Mouse (Mus musculus): ENCODE measurements around the gene Snx33. TPM values are rescaled to one million over a fixed set of nuclear protein-coding genes. Genes with fewer than 3 reads are reported as not detected.
"Not testable (repeated sequence)": the region's sequence is repeated elsewhere in the genome, so short reads cannot be mapped to it uniquely, and the experiment has no call there.

Snx33 gene
- polyA plus RNA-seq, 1 experiment from 2014 or later: 11.6 TPM

DNA sequence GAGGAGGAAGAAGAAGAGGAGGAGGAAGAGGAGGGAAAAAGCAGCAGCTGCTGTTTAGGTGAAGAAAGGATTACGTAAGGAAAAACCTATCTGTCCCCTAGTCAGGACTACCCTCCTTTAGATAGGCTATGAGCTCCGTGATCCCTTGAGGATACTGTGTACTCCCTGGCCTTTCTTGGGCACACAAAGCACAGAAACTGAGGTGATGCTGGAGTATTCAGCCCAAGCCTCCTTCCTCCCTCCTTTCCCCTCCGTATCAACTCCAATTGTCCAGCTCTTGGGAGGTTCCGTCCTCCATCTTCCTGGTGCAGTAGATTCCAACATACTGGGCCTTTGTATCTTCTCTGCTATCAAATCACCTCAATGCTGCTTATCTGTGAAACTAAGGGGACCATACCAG lies 5.4 kb downstream of the Snx33 start:
- no peak overlapping the region for H3K27ac ChIP-seq
- H3K27me3 ChIP-seq (ENCODE audit: low read depth, poor library complexity, severe bottlenecking): no peaks in the 10 kb centered on the region
- DNase-seq (ENCODE audit: low spot score): no peak
- peaks cover 85% of the 10 kb centered on the region for H3K36me3 ChIP-seq
- H3K4me1 ChIP-seq: peaks cover 47% of the 10 kb centered on the region
- 93% methylated on average over 4 of the region's 4 CpGs for WGBS
- no peak overlapping the region for H3K4me3 ChIP-seq
- no peaks in the 10 kb centered on the region for H3K9me3 ChIP-seq (replicated peaks)

DNA sequence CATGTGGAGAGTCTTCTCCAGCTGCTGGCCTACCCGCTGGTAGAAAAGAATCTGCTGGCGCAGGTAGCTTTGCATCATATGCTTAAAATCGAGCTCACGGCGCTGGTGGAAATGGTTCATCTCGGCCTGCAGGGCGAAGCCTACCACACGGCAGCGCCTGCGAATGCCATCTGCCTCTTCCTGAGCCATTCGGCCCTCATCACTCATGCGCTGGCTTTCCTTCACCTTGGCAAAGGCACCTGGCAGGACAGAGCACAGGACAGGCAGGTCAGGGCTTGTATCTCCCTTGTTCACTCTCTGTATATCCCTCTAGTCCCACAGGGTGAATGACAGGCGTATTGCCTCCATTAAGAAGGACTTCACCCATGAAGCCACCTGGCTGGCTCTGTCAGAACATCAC lies 9.7 kb downstream of the Snx33 start:
- peaks cover 95% of the 10 kb centered on the region for H3K36me3 ChIP-seq
- H3K4me1 ChIP-seq: peaks cover 8% of the 10 kb centered on the region
- 92% methylated on average over 13 of the region's 13 CpGs for WGBS
- H3K27ac ChIP-seq: no peak overlapping the region
- H3K9me3 ChIP-seq (replicated peaks): no peaks in the 10 kb centered on the region
- no peak for DNase-seq (ENCODE audit: low spot score)
- no peaks in the 10 kb centered on the region for H3K27me3 ChIP-seq (ENCODE audit: low read depth, poor library complexity, severe bottlenecking)
- H3K4me3 ChIP-seq: no peak overlapping the region

DNA sequence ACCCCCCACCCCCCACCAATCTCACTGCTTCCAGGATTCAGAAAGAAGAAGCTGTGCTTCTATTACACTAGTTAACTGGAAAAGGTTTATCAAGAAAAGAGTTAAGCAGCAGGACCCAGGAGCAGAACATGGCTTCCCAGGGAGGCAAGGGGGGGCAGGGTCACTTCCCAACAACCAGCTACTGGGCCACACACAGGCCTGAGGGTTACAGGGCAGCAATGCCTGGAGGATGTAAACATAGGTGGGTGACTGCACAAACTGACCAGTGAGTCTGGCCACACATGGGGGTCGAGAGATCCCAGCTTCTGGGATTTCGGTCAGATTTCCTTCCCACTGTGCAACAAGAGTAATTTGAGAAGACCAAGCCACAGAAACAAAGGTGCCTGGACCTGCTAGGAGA lies 11.0 kb downstream of the Snx33 start:
- peaks cover 81% of the 10 kb centered on the region for H3K36me3 ChIP-seq
- WGBS: 92% methylated on average over 2 of the region's 2 CpGs

DNA sequence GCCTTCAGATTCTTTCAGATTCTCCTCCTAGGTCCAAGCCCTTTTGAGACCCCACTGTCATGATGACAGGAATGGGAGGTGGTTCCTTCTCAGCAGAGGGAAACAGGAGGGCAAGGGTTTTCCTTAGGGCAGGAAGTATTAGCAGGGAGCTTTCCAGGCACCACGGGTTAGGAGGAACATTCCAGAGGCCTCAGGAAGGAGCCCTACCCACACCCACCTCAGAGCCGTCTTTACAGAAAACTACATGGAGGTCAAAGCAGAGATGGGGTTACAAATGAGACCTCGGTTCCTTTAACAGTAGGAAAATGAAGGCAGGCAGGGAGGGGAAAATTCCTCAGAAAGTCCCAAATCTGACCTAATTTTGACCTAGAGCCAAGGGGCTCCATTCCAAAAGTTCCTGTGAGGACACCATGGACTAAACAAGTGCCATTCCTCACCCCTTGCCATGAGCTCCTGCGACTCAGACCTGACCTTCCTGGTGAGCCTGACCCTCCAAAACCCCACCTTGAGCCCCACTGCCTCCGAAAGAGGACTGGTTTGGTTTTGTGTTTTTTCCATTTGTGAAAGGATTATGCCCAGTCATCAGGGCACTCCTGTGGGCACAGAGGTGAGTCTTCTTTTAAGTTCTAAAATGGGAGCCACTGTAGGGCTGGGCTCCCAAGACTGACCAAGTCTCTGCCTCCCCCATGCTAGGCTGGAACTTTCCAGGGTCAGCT lies 12.3 kb downstream of the Snx33 start:
- Histone ChIP-seq H3K27ac (no peak overlapping the region), H3K27me3 (ENCODE audit: low read depth, poor library complexity, severe bottlenecking) (no peaks in the 10 kb centered on the region), H3K9me3 (replicated peaks) (no peaks in the 10 kb centered on the region), H3K4me1 (0 out of 2 replicates have a peak, but pooled peaks cover 2% of the 10 kb centered on the region), H3K36me3 (peaks cover 69% of the 10 kb centered on the region), H3K4me3 (no peak overlapping the region)
- WGBS: 81% methylated on average over 5 of the region's 5 CpGs
- DNase-seq (ENCODE audit: low spot score): no peak

More for the DNA sequence above, 11.0 kb downstream of the Snx33 start:
- Histone ChIP-seq H3K27ac (no peak overlapping the region), H3K4me1 (no peaks in the 10 kb centered on the region), H3K27me3 (ENCODE audit: low read depth, poor library complexity, severe bottlenecking) (no peaks in the 10 kb centered on the region), H3K9me3 (replicated peaks) (no peaks in the 10 kb centered on the region), H3K4me3 (no peak overlapping the region)
- DNase-seq (ENCODE audit: low spot score): no peak

DNA sequence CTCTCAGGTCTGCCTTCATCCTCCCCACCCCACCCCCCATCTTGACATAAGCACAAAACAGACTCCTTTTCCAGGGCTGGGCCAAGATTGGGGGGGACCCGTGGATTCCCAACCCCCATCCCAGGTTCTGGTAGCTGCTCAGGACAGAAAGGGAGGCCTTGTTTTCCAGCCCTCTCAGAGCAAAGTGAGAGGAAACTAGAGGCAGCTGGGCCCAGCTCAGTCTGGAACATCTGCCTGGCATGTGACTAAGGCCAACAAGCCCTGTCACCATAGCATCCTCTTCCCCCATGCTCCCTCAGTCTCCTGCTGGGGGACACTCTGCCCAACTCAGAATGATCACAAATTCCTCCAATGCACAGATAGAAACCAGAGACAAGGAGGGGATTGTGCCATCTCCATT lies 13.1 kb downstream of the Snx33 start:
- no peak overlapping the region for H3K4me3 ChIP-seq
- H3K4me1 ChIP-seq: 0 out of 2 replicates have a peak, but pooled peaks cover 4% of the 10 kb centered on the region
- H3K27me3 ChIP-seq (ENCODE audit: low read depth, poor library complexity, severe bottlenecking): no peaks in the 10 kb centered on the region
- 84% methylated on average over 1 of the region's 1 CpGs for WGBS
- H3K27ac ChIP-seq: no peak overlapping the region
- no peaks in the 10 kb centered on the region for H3K9me3 ChIP-seq (replicated peaks)
- H3K36me3 ChIP-seq: peaks cover 62% of the 10 kb centered on the region
- no peak for DNase-seq (ENCODE audit: low spot score)

DNA sequence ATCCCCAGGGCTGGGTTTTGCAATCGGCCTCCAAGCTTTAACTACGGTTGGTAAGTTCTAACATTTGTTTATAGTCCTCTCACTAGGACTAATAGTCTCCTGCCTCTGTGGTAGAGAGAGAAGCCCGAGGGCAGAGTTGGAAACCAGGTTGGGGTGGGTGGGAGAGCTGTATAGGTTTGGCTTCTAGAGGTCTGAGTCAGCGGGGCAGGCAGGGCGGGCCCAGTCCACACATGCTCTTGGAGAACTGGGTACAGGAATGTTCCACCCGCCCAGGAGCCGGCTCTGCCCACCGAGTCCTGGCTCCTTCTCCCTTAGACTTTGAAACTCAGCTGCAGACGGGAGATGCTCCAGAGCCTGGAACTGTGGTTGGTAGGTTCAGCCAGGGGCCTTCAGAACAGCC lies 14.2 kb downstream of the Snx33 start:
- no peak for DNase-seq (ENCODE audit: low spot score)
- Histone ChIP-seq H3K9me3 (replicated peaks) (no peaks in the 10 kb centered on the region), H3K27ac (no peak overlapping the region), H3K4me1 (0 out of 2 replicates have a peak, but pooled peaks cover 4% of the 10 kb centered on the region), H3K36me3 (peaks cover 51% of the 10 kb centered on the region), H3K27me3 (ENCODE audit: low read depth, poor library complexity, severe bottlenecking) (no peaks in the 10 kb centered on the region), H3K4me3 (no peak overlapping the region)
- 88% methylated on average over 9 of the region's 9 CpGs for WGBS

DNA sequence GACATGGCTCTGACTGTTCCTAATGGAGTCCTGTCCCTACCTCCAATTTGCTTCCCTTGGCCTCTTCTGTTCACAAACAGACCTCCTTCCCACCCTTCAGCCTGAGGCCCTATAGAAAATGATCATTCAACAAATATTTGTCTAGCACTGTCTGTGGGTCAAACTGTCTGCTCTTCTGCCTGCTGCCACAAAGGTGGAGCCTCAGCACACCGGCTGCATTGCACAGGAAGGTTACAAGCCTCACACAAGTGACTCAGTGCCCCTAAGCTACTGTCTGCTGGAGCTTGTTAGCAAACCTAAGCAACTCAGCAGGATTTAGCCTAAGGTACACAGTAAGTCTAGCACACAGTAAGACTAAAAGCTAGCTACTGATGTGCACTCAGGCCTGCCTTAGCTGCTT lies 17.2 kb downstream of the Snx33 start:
- no peak overlapping the region for H3K4me3 ChIP-seq
- peaks cover 21% of the 10 kb centered on the region for H3K36me3 ChIP-seq
- no peak overlapping the region for H3K27ac ChIP-seq
- H3K4me1 ChIP-seq: 0 out of 2 replicates have a peak, but pooled peaks cover 7% of the 10 kb centered on the region
- H3K27me3 ChIP-seq (ENCODE audit: low read depth, poor library complexity, severe bottlenecking): no peaks in the 10 kb centered on the region
- H3K9me3 ChIP-seq (replicated peaks): no peaks in the 10 kb centered on the region
- no peak for DNase-seq (ENCODE audit: low spot score)
- 67% methylated on average over 1 of the region's 1 CpGs for WGBS

DNA sequence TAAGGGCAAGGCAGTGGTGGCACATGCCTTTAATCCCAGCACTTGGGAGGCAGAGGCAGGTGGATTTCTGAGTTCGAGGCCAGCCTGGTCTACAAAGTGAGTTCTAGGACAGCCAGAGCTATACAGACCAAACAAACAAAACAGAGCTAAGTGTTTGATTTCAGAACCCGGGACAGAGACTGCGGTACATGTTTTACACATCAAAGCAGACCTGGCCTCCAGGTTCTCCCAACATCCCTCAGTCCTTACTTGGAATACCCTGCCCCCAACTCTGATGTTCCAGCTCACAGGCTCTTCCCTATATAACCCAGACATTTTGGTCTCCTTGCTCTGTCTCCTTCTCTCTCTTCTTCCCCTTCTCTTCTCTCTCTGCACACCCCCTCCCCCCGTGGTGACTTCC lies 18.2 kb downstream of the Snx33 start:
- H3K4me1 ChIP-seq; H3K9me3 ChIP-seq (replicated peaks); H3K4me3 ChIP-seq; H3K27me3 ChIP-seq (ENCODE audit: low read depth, poor library complexity, severe bottlenecking); H3K27ac ChIP-seq; DNase-seq (ENCODE audit: low spot score): not testable (repeated sequence)
- H3K36me3 ChIP-seq: peaks cover 11% of the 10 kb centered on the region
- 39% methylated on average over 4 of the region's 4 CpGs for WGBS

DNA sequence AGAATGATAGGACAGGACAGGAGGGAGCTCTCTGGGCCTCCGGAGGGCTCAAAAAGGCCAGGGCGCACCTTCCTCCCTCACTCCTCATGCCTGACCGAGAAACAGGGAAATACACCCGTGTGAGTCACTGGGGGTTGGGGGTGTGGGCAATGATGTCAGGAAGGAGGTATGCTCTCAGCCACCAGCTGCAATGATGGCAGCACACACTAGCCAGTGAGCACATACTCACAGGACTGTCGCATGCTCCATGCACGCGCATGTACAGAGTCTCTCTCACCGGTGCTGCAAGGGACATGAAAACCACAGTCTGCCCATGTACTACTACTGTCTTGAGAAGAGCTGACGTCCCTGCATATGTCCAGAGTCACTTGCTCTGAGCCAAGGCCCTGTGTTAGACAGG lies 20.6 kb downstream of the Snx33 start:
- 92% methylated on average over 9 of the region's 9 CpGs for WGBS
- no peaks in the 10 kb centered on the region for H3K36me3 ChIP-seq
- H3K4me3 ChIP-seq: no peak overlapping the region
- H3K27me3 ChIP-seq (ENCODE audit: low read depth, poor library complexity, severe bottlenecking): no peaks in the 10 kb centered on the region
- no peak overlapping the region for H3K27ac ChIP-seq
- H3K9me3 ChIP-seq (replicated peaks): no peaks in the 10 kb centered on the region
- DNase-seq (ENCODE audit: low spot score): no peak
- 0 out of 2 replicates have a peak, but pooled peaks cover 7% of the 10 kb centered on the region for H3K4me1 ChIP-seq

DNA sequence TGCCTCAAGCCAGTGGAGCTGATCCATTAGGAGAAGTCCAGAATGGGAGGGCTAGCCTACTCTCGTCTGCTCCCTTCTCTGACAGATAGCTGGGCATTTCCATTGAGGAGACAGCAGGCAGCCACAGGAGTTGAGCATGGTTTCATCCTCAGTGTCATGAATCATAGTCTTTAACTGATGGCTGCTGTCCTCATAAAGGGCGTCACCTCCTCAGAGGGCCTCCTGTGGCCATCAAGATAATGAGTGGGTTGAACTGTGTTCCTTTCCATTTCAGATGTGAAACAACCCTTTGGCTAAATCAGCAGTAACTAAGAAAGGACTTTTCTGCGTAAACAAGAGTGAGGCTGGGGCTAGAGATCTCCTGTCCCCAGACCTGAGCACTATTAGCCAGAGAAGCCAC lies 24.5 kb downstream of the Snx33 start:
- H3K27me3 ChIP-seq (ENCODE audit: low read depth, poor library complexity, severe bottlenecking): no peaks in the 10 kb centered on the region
- no peak overlapping the region for H3K27ac ChIP-seq
- peaks cover 18% of the 10 kb centered on the region; the same call in 1 of the 2 replicates for H3K4me1 ChIP-seq
- DNase-seq (ENCODE audit: low spot score): no peak
- H3K9me3 ChIP-seq (replicated peaks): no peaks in the 10 kb centered on the region
- H3K4me3 ChIP-seq: no peak overlapping the region
- WGBS: 76% methylated on average over 3 of the region's 3 CpGs
- no peaks in the 10 kb centered on the region for H3K36me3 ChIP-seq

DNA sequence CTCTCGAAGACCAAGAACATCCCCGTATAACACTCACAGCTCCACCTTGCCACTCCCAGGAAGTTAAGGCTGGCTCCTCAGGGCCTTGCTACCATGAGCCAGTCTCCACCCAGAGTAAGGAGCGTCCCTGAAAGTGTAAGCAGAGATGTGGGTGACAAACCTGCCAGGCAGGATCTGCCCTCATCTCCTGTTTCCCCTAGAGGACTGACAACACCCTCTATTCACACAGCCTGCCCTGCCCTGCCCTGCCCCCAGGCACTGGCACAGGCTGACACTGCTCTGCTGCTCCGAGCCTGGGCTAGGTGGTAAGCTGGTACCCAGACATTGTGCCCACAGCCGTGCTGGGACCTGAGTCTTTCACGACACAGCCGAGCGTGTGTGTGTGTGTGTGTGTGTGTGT lies 27.0 kb downstream of the Snx33 start:
- Histone ChIP-seq H3K9me3 (replicated peaks) (no peaks in the 10 kb centered on the region), H3K36me3 (no peaks in the 10 kb centered on the region), H3K27ac (no peak overlapping the region), H3K4me3 (no peak overlapping the region), H3K27me3 (ENCODE audit: low read depth, poor library complexity, severe bottlenecking) (no peaks in the 10 kb centered on the region), H3K4me1 (peaks cover 32% of the 10 kb centered on the region; the same call in 1 of the 2 replicates)
- DNase-seq (ENCODE audit: low spot score): peak; percentile 31
- 65% methylated on average over 8 of the region's 8 CpGs for WGBS

DNA sequence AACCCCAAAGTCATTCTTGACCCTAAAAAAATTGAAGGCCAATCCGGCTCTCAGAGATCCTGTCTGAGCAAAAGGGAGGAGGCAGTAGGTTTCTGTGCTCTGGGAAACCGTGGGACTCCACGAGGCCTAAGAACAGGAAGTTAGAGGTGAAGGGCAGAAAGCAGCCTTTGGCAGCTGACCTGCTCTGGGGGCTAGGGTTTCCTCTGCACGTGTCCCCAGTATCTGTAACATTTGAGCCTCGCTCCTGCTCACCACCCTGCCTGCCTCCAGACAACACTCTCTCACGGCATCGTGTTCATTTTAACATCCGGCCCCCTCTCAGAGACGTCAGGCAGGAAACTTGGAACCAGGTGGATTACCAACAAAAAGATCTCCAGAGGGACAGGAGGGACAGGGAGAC lies 27.6 kb downstream of the Snx33 start:
- Histone ChIP-seq H3K4me1 (peaks cover 32% of the 10 kb centered on the region; the same call in 1 of the 2 replicates), H3K36me3 (no peaks in the 10 kb centered on the region), H3K4me3 (no peak overlapping the region), H3K27me3 (ENCODE audit: low read depth, poor library complexity, severe bottlenecking) (no peaks in the 10 kb centered on the region), H3K9me3 (replicated peaks) (no peaks in the 10 kb centered on the region), H3K27ac (no peak overlapping the region)
- no peak for DNase-seq (ENCODE audit: low spot score)
- WGBS: 54% methylated on average over 9 of the region's 9 CpGs

DNA sequence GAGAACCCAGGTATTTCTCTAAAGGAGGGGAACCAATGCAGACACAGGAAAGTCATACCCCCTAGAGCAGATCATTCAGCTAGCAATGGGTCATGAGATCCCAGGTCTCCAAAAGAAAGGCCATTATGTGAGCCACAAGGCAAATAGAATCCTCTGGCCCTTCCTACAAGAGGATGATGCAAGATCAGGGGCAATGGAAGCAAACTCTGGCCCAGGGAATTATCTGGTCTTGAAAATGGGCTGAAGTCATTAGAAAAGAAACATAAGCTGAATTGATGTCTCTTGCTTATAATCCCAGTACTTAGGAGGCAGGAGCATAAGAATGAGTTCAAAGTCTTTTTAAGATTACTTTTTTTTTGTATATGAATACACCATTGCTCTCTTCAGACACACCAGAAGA lies 28.1 kb downstream of the Snx33 start:
- H3K27me3 ChIP-seq (ENCODE audit: low read depth, poor library complexity, severe bottlenecking): no peaks in the 10 kb centered on the region
- H3K36me3 ChIP-seq: no peaks in the 10 kb centered on the region
- H3K4me3 ChIP-seq: no peak overlapping the region
- H3K9me3 ChIP-seq (replicated peaks): no peaks in the 10 kb centered on the region
- no peak overlapping the region for H3K27ac ChIP-seq
- H3K4me1 ChIP-seq: peaks cover 32% of the 10 kb centered on the region; the same call in 1 of the 2 replicates
- DNase-seq (ENCODE audit: low spot score): no peak

DNA sequence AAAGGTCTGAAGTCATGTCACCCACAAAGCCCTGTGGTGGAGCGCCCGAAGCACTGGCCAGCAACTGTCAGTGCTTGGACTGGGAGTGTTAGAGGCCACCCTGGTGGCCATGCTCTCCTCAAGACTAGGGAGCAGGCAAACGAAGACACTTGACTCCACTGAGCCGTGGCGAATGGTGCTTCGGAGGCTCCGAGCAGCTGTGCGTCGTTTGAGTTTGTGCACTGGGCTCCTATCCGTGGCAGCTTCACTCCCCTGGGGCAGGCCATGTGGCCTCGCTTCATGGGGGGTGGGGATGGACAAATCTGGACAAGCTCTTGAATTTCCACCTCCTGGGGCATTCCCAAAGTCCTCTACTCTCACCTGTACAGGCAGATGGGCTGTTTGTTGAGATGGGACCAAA lies 28.8 kb downstream of the Snx33 start:
- no peak overlapping the region for H3K27ac ChIP-seq
- 78% methylated on average over 11 of the region's 11 CpGs for WGBS

More for the DNA sequence above, 28.8 kb downstream of the Snx33 start:
- no peak for DNase-seq (ENCODE audit: low spot score)
- Histone ChIP-seq H3K4me1 (peaks cover 33% of the 10 kb centered on the region), H3K27me3 (ENCODE audit: low read depth, poor library complexity, severe bottlenecking) (no peaks in the 10 kb centered on the region), H3K36me3 (no peaks in the 10 kb centered on the region), H3K9me3 (replicated peaks) (no peaks in the 10 kb centered on the region), H3K4me3 (no peak overlapping the region)

All from limb, embryonic 10.5 days (tissue).